Mouse (Mus musculus) C2C12 (cell line): ENCODE data around the gene Apip. TPM values are rescaled to one million over a fixed set of nuclear protein-coding genes. Genes with fewer than 3 reads are reported as not detected.

Experiments
- H3K27me3 ChIP-seq: one replicate; pipeline ENCODE4 v1.6.1; 2011; ENCODE audit not compliant: control insufficient read depth, insufficient read depth, insufficient read length
- H3K36me3 ChIP-seq: one replicate; pipeline ENCODE4 v1.6.1; 2011; ENCODE audit not compliant: control insufficient read depth, insufficient read depth
- H3K4me3 ChIP-seq: one replicate; pipeline ENCODE4 v1.5.1; 2011; ENCODE audit warnings: mild to moderate bottlenecking, control low read depth; ENCODE audit not compliant: poor library complexity, insufficient read depth, severe bottlenecking
- H3K79me2 ChIP-seq: one replicate; pipeline ENCODE4 v1.6.1; 2011; ENCODE audit not compliant: control insufficient read depth, insufficient read depth
- H3K79me3 ChIP-seq: one replicate; pipeline ENCODE4 v1.6.1; 2011; ENCODE audit warnings: low read depth, control low read depth
- H3ac ChIP-seq: one replicate; pipeline ENCODE3; 2011; ENCODE audit warnings: low read depth; ENCODE audit not compliant: control insufficient read depth, insufficient read length
- CEBPB ChIP-seq: IDR thresholded peaks from one replicate; pipeline ENCODE4 v1.6.1; 2011; ENCODE audit warnings: low read depth, mild to moderate bottlenecking, control low read depth, moderate library complexity
- CTCF ChIP-seq: IDR thresholded peaks from one replicate; pipeline ENCODE4 v1.5.1; 2011; ENCODE audit not compliant: control insufficient read depth, insufficient read depth, insufficient read length
- FOSL1 ChIP-seq: IDR thresholded peaks from one replicate; pipeline ENCODE4 v1.8.0; 2011; ENCODE audit warnings: mild to moderate bottlenecking, low read length; ENCODE audit not compliant: poor library complexity, insufficient read depth, severe bottlenecking
- MAX ChIP-seq: IDR thresholded peaks from one replicate; pipeline ENCODE4 v1.6.1; 2011; ENCODE audit warnings: mild to moderate bottlenecking, control low read depth
- MYOD1 ChIP-seq: IDR thresholded peaks from one replicate; pipeline ENCODE4 v1.6.1; 2011; ENCODE audit warnings: low read depth; ENCODE audit not compliant: control insufficient read depth, insufficient read length
- MYOG ChIP-seq: IDR thresholded peaks from one replicate; pipeline ENCODE4 v1.6.1; 2011; ENCODE audit not compliant: control insufficient read depth, insufficient read length; ENCODE audit errors: extremely low read depth
- USF1 ChIP-seq: IDR thresholded peaks from one replicate; pipeline ENCODE4 v1.6.1; 2011; ENCODE audit warnings: low read depth, mild to moderate bottlenecking, control low read depth, moderate library complexity
- polyA plus RNA-seq: library from polyadenylated mRNA; unstranded; fragments of >200 nt; fragmentation: generic; extraction: Trizol; gene quantifications from one replicate; pipeline ENCODE4 v1.2.1, GENCODE M21; 2012; ENCODE audit warnings: missing spikeins

Apip gene
- polyA plus RNA-seq, 1 experiment = 27.7 TPM

GRCm38 (mm10) chr2:103085633-103086032 is 12.2 kb downstream of the Apip start:
- Histone ChIP-seq H3K4me3 (no peak overlapping the region), H3K27me3 (no peaks in the 10 kb centered on the region), H3ac (no peak overlapping the region), H3K36me3 (peaks cover 17% of the 10 kb centered on the region), H3K79me2 (no peaks in the 10 kb centered on the region), H3K79me3 (no peaks in the 10 kb centered on the region)
- no peak for TF ChIP-seq CTCF

GRCm38 (mm10) chr2:103086432-103086831 is 13.0 kb downstream of the Apip start:
- Histone ChIP-seq H3K36me3 (peaks cover 17% of the 10 kb centered on the region), H3K79me2 (no peaks in the 10 kb centered on the region), H3K27me3 (no peaks in the 10 kb centered on the region), H3K4me3 (no peak overlapping the region), H3ac (no peak overlapping the region), H3K79me3 (no peaks in the 10 kb centered on the region)
- TF ChIP-seq CTCF (no peak), MAX (no peak), MYOD1 (no peak), FOSL1 (no peak), CEBPB (no peak), MYOG (no peak), USF1 (no peak)

- TF ChIP-seq MAX (no peak), USF1 (no peak), MYOG (no peak), FOSL1 (no peak), CTCF (no peak), MYOD1 (no peak), CEBPB (no peak)
- Histone ChIP-seq H3K4me3 (no peak overlapping the region), H3K79me2 (no peaks in the 10 kb centered on the region), H3ac (no peak overlapping the region), H3K27me3 (no peaks in the 10 kb centered on the region), H3K79me3 (no peaks in the 10 kb centered on the region), H3K36me3 (peaks cover 23% of the 10 kb centered on the region)
Observed at GRCm38 (mm10) chr2:103088099-103088498, 14.6 kb downstream of the Apip start.

- TF ChIP-seq CEBPB (no peak), CTCF (no peak), USF1 (no peak), MYOD1 (no peak), FOSL1 (no peak), MYOG (no peak), MAX (no peak)
- H3K79me2 ChIP-seq = no peaks in the 10 kb centered on the region
- no peaks in the 10 kb centered on the region for H3K27me3 ChIP-seq
- H3K4me3 ChIP-seq = no peak overlapping the region
- no peaks in the 10 kb centered on the region for H3K79me3 ChIP-seq
- no peak overlapping the region for H3ac ChIP-seq
- H3K36me3 ChIP-seq = peaks cover 34% of the 10 kb centered on the region
Observed at GRCm38 (mm10) chr2:103089521-103089920, 16.0 kb downstream of the Apip start.

- H3K36me3 ChIP-seq = no peaks in the 10 kb centered on the region
- no peaks in the 10 kb centered on the region for H3K79me3 ChIP-seq
- no peak overlapping the region for H3K4me3 ChIP-seq
- peaks cover 6% of the 10 kb centered on the region for H3K27me3 ChIP-seq
- no peaks in the 10 kb centered on the region for H3K79me2 ChIP-seq
- TF ChIP-seq MAX (no peak), MYOD1 (no peak), MYOG (no peak), CTCF (no peak)
- no peak overlapping the region for H3ac ChIP-seq
Observed at GRCm38 (mm10) chr2:103102595-103102994, 29.1 kb downstream of the Apip start.

- Histone ChIP-seq H3K79me2 (no peaks in the 10 kb centered on the region), H3ac (no peak overlapping the region), H3K79me3 (no peaks in the 10 kb centered on the region), H3K36me3 (no peaks in the 10 kb centered on the region), H3K27me3 (peaks cover 6% of the 10 kb centered on the region), H3K4me3 (no peak overlapping the region)
- TF ChIP-seq FOSL1 = no peak
- TF ChIP-seq CEBPB = no peak
- TF ChIP-seq USF1 = no peak
- no peak for TF ChIP-seq MAX
- no peak for TF ChIP-seq MYOD1
- no peak for TF ChIP-seq MYOG
- no peak for TF ChIP-seq CTCF
Observed at GRCm38 (mm10) chr2:103106172-103106571, 32.7 kb downstream of the Apip start.
